Mouse (Mus musculus): Measurements from ENCODE around the gene Vmn2r50. TPM values are rescaled to one million over a fixed set of nuclear protein-coding genes. Genes with fewer than 3 reads are reported as not detected.
"Not testable (repeated sequence)": the region's sequence is repeated elsewhere in the genome, so short reads cannot be mapped to it uniquely, and the experiment has no call there.

The Vmn2r50 gene
- polyA plus RNA-seq (2012; rRNA removed): not detected in 2 replicates

- not testable (repeated sequence) for H3K4me1 ChIP-seq (ENCODE audit: control insufficient read depth, insufficient read depth, low read length); H3K36me3 ChIP-seq (ENCODE audit: control insufficient read depth, insufficient read depth, low read length); H3K27ac ChIP-seq (ENCODE audit: insufficient read depth, low read depth, low read length); DNase-seq; H3K4me3 ChIP-seq (ENCODE audit: insufficient read depth, low read depth, low read length); H3K27me3 ChIP-seq (replicated peaks; ENCODE audit: control insufficient read depth, insufficient read depth, low read length)
Measured at GRCm38 (mm10) chr7:10053196-10053595, at the start of gene Vmn2r50. Gene Vmn2r50 (minus strand): TSS chr7:10053296.

DNA sequence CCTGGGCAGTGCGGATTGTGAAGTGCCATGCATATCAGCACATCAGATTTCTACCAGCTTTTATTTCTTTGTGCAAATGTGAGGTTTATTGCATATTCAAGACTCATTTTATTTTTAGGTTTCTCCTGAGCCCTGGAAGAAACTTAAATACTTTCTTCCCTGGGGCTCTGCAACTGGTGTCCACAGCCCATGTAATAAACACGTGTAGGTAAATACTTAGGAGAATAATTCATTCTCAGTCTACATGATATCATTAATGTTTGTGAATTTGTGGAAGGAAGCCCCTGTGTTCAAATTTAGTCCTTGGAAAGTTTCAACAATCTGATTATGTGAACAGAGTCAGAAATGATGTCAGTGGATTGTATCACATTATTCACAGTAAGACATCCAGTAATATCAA is 60.9 kb downstream of the Vmn2r50 start, which contains the start of gene Vmn2r49:
TSS of gene Vmn2r49 (minus strand) at position 101 of the 400 bp plus-strand sequence.
- not testable (repeated sequence) for H3K4me3 ChIP-seq (ENCODE audit: insufficient read depth, low read depth, low read length); H3K36me3 ChIP-seq (ENCODE audit: control insufficient read depth, insufficient read depth, low read length); H3K4me1 ChIP-seq (ENCODE audit: control insufficient read depth, insufficient read depth, low read length); H3K27ac ChIP-seq (ENCODE audit: insufficient read depth, low read depth, low read length); DNase-seq; H3K27me3 ChIP-seq (replicated peaks; ENCODE audit: control insufficient read depth, insufficient read depth, low read length)
- 50% methylated on average over 2 of the region's 2 CpGs for WGBS

Other genes starting within 250 kb of the Vmn2r50 start
- gene Vmn2r47, start 212.0 kb downstream of the Vmn2r50 start, polyA plus RNA-seq (2012; rRNA removed): not detected in 2 replicates
- gene Vmn2r48, start 99.7 kb downstream of the Vmn2r50 start, polyA plus RNA-seq (2012; rRNA removed): not detected in 2 replicates
- gene Vmn2r49, start 61.0 kb downstream of the Vmn2r50 start, polyA plus RNA-seq (2012; rRNA removed): not detected in 2 replicates
- gene Vmn2r51, start 52.4 kb upstream of the Vmn2r50 start, polyA plus RNA-seq (2012; rRNA removed): not detected in 2 replicates
- not detected in 2 replicates for gene Vmn2r52, start 123.3 kb upstream of the Vmn2r50 start, polyA plus RNA-seq (2012; rRNA removed)
- not detected in 2 replicates for gene Vmn1r66, start 224.7 kb upstream of the Vmn2r50 start, polyA plus RNA-seq (2012; rRNA removed)